Mouse (Mus musculus) neural tube, embryonic 11.5 days (tissue): ENCODE results near the gene Atg4b. TPM values are rescaled to one million over a fixed set of nuclear protein-coding genes. Genes with fewer than 3 reads are reported as not detected.

Source experiments
- ATAC-seq: fragments of 200-750 bp; cut with Nextera tagmentation; 2 replicates; pipeline ENCODE4 v1.8.0; 2017; ENCODE audit warnings: moderate number of reproducible peaks, mild to moderate bottlenecking, moderate TSS enrichment, moderate library complexity; ENCODE audit not compliant: insufficient read depth, low FRiP score, low TSS enrichment
- DNase-seq: peaks from one replicate; pipeline ENCODE4 v3.0.0-alpha.2; 2015; ENCODE audit warnings: low spot score
- H3K27ac ChIP-seq: fragments of 300-500 bp; sonication (generic); 2 replicates; pipeline ENCODE4 v1.5.1; 2014; ENCODE audit warnings: low read depth, mild to moderate bottlenecking, low read length
- H3K27me3 ChIP-seq: fragments of 300-500 bp; sonication (generic); 2 replicates; pipeline ENCODE4 v1.6.1; 2014; ENCODE audit warnings: mild to moderate bottlenecking, low read length, mixed read lengths; ENCODE audit not compliant: control insufficient read depth, insufficient read depth
- H3K36me3 ChIP-seq: fragments of 300-500 bp; sonication (generic); 2 replicates; pipeline ENCODE4 v1.6.1; 2014; ENCODE audit warnings: mild to moderate bottlenecking, low read length, moderate library complexity, mixed read lengths; ENCODE audit not compliant: control insufficient read depth, insufficient read depth
- H3K4me1 ChIP-seq: fragments of 300-500 bp; sonication (generic); 2 replicates; pipeline ENCODE4 v1.6.1; 2014; ENCODE audit warnings: low read length, mixed read lengths; ENCODE audit not compliant: control insufficient read depth, insufficient read depth
- H3K4me2 ChIP-seq: fragments of 300-500 bp; sonication (generic); 2 replicates; pipeline ENCODE4 v1.6.1; 2014; ENCODE audit warnings: low read depth, mild to moderate bottlenecking, moderate library complexity
- H3K4me3 ChIP-seq: fragments of 300-500 bp; sonication (generic); 2 replicates; pipeline ENCODE4 v1.5.1; 2014; ENCODE audit warnings: low read depth, low read length
- H3K9ac ChIP-seq: fragments of 300-500 bp; sonication (generic); 2 replicates; pipeline ENCODE4 v1.6.1; 2014; ENCODE audit warnings: mild to moderate bottlenecking, low read length
- H3K9me3 ChIP-seq: fragments of 300-500 bp; sonication (generic); 2 replicates; pipeline ENCODE4 v1.6.1; 2016; ENCODE audit warnings: low read length; ENCODE audit not compliant: control insufficient read depth
- WGBS: fragments of 180-500 bp; shearing (Covaris S2); extraction: QIAGEN DNeasy Blood & Tissue Kit; methylation state at CpG from one replicate; pipeline ENCODE4 v1.1.7; 2014; 5-methylcytosine and 5-hydroxymethylcytosine counted together
- polyA plus RNA-seq: library from polyadenylated mRNA; unstranded; fragments of >200 nt; fragmentation: Nextera tagmentation; extraction: Ambion mirVana; gene quantifications from 2 replicates; pipeline ENCODE4 v1.2.1, GENCODE M21; 2014

Gene Atg4b
- polyA plus RNA-seq, 1 experiment from 2014 or later: 99.4 TPM

DNA sequence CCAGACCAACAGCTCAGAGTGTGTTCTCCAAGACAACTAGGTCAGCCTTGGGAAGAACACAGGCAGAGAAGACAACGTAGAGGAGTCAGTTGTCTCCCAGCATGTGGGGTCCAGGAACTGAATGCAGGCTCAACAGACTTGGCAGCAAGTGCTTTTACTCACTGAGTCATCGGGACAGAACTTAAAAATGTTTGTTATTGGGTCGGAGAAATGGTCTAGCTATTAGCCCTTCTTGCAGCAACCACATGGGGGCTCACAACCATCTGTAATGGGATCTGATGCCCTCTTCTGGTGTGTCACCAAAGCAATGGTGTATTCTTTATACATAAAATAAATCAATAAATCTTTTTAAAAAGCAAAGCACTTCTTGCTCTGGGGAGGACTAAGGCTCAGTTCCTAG is 25.2 kb upstream of the Atg4b start:
- H3K27ac ChIP-seq: no peak overlapping the region
- H3K9me3 ChIP-seq: no peaks in the 10 kb centered on the region
- no peak overlapping the region for H3K4me3 ChIP-seq
- DNase-seq: no peak
- H3K36me3 ChIP-seq: no peaks in the 10 kb centered on the region; the same call in 1 of the 2 replicates
- no peak overlapping the region for H3K4me2 ChIP-seq
- H3K4me1 ChIP-seq: no peaks in the 10 kb centered on the region
- no peaks in the 10 kb centered on the region for H3K27me3 ChIP-seq
- no peak overlapping the region for H3K9ac ChIP-seq
- 85% methylated on average over 3 of the region's 3 CpGs for WGBS
- ATAC-seq: no peak

DNA sequence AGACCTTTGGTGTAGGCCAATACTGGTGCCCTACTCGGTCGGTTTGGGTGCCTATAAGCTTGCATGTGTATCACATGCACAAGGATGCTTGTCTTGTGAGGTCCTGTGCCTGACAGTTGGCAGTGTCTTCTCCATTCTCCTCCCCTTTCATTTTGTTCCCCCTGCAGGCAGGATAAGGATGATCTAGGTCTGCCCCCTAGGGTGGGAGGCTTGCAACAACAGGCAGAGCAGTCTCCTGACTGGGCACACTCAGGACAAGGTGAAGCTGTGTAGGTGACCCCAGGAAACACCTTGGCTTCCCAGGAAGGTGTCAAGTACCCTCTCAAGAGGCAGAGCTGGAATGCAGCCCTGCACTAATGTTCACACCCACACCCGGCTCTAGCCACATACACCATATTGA is 24.3 kb upstream of the Atg4b start:
- no peaks in the 10 kb centered on the region for H3K9me3 ChIP-seq
- 0 out of 2 replicates have a peak, but pooled peaks have one; percentile 23 for ATAC-seq
- no peak overlapping the region for H3K27ac ChIP-seq
- H3K9ac ChIP-seq: no peak overlapping the region
- no peaks in the 10 kb centered on the region for H3K27me3 ChIP-seq
- no peak overlapping the region for H3K4me2 ChIP-seq
- peak; percentile 61 for DNase-seq
- 75% methylated on average over 3 of the region's 3 CpGs for WGBS
- H3K4me3 ChIP-seq: no peak overlapping the region
- H3K4me1 ChIP-seq: no peaks in the 10 kb centered on the region
- no peaks in the 10 kb centered on the region; the same call in 1 of the 2 replicates for H3K36me3 ChIP-seq

DNA sequence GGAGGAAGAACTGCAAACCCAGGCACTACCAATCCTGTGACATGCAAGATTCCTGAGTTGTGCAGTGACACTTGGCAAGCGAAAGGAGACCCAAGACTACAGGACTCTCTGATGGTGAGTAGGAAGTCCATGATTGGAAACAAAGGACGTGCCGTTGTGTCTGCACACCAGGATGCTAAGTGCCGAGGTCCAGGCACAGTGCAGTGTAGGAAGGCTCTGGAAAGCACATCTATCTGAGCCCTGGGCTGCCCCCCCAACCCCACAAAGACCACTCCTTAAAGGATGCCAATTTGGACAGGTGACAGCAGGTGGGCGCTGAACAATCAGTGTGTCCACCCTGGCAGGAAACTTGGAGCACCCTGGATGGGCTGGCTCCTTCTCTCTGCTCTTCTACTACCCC is 20.2 kb upstream of the Atg4b start:
- H3K36me3 ChIP-seq: no peaks in the 10 kb centered on the region
- no peak overlapping the region for H3K4me2 ChIP-seq
- H3K4me3 ChIP-seq: no peak overlapping the region
- no peak overlapping the region for H3K9ac ChIP-seq
- H3K9me3 ChIP-seq: no peaks in the 10 kb centered on the region
- no peak for ATAC-seq
- no peaks in the 10 kb centered on the region for H3K4me1 ChIP-seq
- 91% methylated on average over 5 of the region's 5 CpGs for WGBS
- DNase-seq: no peak
- no peak overlapping the region for H3K27ac ChIP-seq
- no peaks in the 10 kb centered on the region for H3K27me3 ChIP-seq

DNA sequence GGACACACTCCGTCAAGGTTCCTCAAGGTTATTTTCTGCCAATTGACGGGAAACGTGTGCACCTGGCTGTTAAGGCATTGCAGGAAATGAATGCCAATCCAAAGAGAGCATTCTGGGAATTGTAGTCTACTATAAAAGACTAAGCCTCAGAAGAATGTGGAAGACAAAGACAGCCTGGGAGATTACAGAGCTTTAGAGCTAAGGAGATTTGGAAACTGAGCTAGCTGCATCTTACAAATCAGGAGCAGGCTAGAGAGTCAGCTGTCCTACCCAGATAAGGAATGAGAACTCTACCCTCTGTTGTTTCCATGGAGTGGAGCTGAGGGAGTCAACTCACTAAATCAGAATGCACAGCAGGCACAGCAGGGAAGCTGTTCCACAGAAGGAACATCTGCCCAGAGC is 19.4 kb upstream of the Atg4b start:
- Histone ChIP-seq H3K9me3 (no peaks in the 10 kb centered on the region), H3K4me2 (no peak overlapping the region), H3K27me3 (no peaks in the 10 kb centered on the region), H3K4me3 (no peak overlapping the region), H3K4me1 (no peaks in the 10 kb centered on the region), H3K36me3 (no peaks in the 10 kb centered on the region), H3K9ac (no peak overlapping the region), H3K27ac (no peak overlapping the region)
- DNase-seq: no peak
- 22% methylated on average over 3 of the region's 3 CpGs for WGBS
- no peak for ATAC-seq

DNA sequence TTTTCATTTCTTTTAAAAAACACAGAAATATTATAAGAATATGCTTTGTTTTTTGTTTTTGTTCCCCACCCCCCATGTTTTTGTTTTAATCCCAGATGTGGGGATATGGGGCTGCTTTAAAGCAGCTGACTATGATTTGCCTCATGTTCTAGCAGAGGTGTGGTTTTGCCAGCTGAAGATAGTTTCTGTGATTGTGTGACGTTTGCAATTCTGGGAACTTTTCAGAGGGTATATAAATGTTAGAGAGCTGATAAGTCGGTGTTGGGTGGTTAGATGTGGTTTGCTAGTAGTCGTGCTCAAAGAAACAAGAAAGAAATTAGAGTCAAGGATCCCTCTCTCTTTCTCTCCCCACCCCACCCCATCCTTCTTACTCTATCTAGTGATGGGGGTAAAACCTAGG is 15.4 kb upstream of the Atg4b start:
- 95% methylated on average over 3 of the region's 3 CpGs for WGBS
- H3K36me3 ChIP-seq: no peaks in the 10 kb centered on the region
- DNase-seq: no peak
- no peaks in the 10 kb centered on the region for H3K27me3 ChIP-seq
- H3K4me3 ChIP-seq: no peak overlapping the region
- ATAC-seq: no peak
- H3K9ac ChIP-seq: no peak overlapping the region
- no peaks in the 10 kb centered on the region for H3K9me3 ChIP-seq
- no peak overlapping the region for H3K4me2 ChIP-seq
- H3K27ac ChIP-seq: no peak overlapping the region
- no peaks in the 10 kb centered on the region for H3K4me1 ChIP-seq

DNA sequence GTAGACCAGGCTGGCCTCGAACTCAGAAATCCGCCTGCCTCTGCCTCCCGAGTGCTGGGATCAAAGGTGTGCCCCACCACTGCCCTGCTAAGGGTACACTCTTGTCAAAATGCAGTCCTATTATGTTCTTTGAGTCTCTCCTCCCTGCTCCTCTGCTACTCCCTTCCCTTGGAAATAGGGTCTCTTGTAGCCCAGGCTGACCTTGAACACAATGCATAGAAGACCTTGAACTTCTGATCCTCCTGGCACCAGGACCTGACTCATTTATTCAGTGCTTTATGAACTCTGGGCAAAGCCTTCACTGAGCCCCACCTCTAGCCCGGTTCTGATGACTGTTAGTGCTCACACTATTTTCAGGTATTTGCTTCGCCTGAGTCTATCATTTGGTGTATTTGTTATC is 13.6 kb upstream of the Atg4b start:
- no peak overlapping the region for H3K27ac ChIP-seq
- H3K9me3 ChIP-seq: no peaks in the 10 kb centered on the region
- H3K36me3 ChIP-seq: no peaks in the 10 kb centered on the region
- no peaks in the 10 kb centered on the region for H3K27me3 ChIP-seq
- no peak overlapping the region for H3K4me3 ChIP-seq
- no peak for ATAC-seq
- WGBS: 97% methylated on average over 5 of the region's 5 CpGs
- H3K4me2 ChIP-seq: no peak overlapping the region
- H3K9ac ChIP-seq: no peak overlapping the region
- H3K4me1 ChIP-seq: no peaks in the 10 kb centered on the region
- no peak for DNase-seq

DNA sequence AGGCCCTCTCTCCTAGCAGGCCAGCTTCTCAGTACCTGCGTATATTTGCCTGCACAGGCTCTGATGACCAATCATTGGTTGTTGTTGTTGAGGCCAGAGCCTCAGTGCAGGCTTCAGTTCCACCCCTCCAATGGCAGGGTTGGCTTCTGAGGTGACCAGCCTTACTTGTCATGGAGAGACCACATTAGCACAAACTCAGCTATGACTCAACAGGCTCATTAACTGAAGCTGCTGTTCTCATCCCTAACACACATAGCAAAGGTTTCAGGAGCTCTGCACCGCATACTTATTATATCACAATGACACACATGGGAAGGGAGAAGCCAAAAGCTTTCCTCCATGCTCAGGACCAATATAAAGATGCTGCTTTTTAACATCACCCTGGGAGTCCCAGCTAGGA is 10.6 kb upstream of the Atg4b start:
- Histone ChIP-seq H3K9me3 (no peaks in the 10 kb centered on the region), H3K36me3 (no peaks in the 10 kb centered on the region), H3K9ac (no peak overlapping the region), H3K4me1 (no peaks in the 10 kb centered on the region), H3K4me3 (no peak overlapping the region), H3K27me3 (no peaks in the 10 kb centered on the region), H3K27ac (no peak overlapping the region), H3K4me2 (no peak overlapping the region)
- no peak for ATAC-seq
- 87% methylated on average over 2 of the region's 2 CpGs for whole genome bisulfite sequencing
- no peak for DNase-seq

DNA sequence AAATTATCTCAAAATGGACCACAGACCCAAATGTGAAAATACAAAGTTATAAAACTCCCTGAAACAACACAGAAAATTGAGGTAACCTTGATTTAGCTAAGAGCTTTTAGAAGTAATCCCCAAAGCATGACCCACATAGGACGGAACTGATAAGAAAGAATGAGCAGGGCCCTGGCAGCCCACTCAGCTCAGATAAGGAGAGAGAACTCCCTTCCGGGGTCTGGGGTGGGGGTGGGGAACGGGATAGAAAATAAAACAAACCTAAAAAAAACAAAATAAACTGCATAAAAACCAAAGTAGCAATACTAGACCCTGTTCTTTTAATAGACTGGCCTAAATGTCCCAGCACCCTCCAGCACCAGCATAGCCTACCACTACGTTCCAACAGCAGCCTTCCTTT is 9.3 kb upstream of the Atg4b start:
- 87% methylated on average over 4 of the region's 4 CpGs for WGBS
- no peak overlapping the region for H3K4me3 ChIP-seq
- ATAC-seq: no peak

DNA sequence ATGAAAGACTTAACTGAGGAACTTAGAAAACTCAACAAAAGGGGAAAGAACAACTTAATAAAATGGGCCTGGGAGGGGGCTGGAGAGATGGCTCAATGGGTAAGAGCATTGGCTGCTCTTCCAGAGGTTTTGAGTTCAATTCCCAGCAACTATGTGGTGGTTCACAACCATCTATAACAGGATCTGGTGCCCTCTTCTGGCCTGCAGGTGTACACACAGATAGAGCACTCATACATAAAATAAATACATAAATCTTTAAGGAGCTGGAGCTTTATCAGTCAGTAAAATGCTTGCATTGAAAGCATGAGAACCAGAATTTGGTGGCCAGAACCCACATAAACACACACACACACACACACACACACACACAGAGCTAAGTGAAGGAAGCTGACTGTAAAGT is 8.4 kb upstream of the Atg4b start:
- H3K4me3 ChIP-seq: no peak overlapping the region
- H3K4me2 ChIP-seq: no peak overlapping the region
- H3K9me3 ChIP-seq: no peaks in the 10 kb centered on the region
- ATAC-seq: no peak
- H3K36me3 ChIP-seq: no peaks in the 10 kb centered on the region
- no peak overlapping the region for H3K9ac ChIP-seq
- no peaks in the 10 kb centered on the region for H3K27me3 ChIP-seq
- no peak overlapping the region for H3K27ac ChIP-seq
- no peak for DNase-seq
- no peaks in the 10 kb centered on the region for H3K4me1 ChIP-seq

More for the DNA sequence above, 9.3 kb upstream of the Atg4b start:
- Histone ChIP-seq H3K4me1 (no peaks in the 10 kb centered on the region), H3K9me3 (no peaks in the 10 kb centered on the region), H3K36me3 (no peaks in the 10 kb centered on the region), H3K9ac (no peak overlapping the region), H3K27me3 (no peaks in the 10 kb centered on the region), H3K4me2 (no peak overlapping the region), H3K27ac (no peak overlapping the region)
- DNase-seq: no peak
